Mouse (Mus musculus) midbrain, embryonic 14.5 days (tissue): ENCODE data around the gene Ccdc187. TPM values are rescaled to one million over a fixed set of nuclear protein-coding genes. Genes with fewer than 3 reads are reported as not detected.

Experiments
- ATAC-seq: fragments of 200-750 bp; cut with Nextera tagmentation; 2 replicates; pipeline ENCODE4 v1.8.0; 2017; ENCODE audit warnings: moderate number of reproducible peaks, moderate library complexity; ENCODE audit not compliant: low FRiP score, low TSS enrichment
- DNase-seq: peaks from one replicate; pipeline ENCODE4 v3.0.0-alpha.2; 2015
- H3K27ac ChIP-seq: fragments of 300-500 bp; sonication (generic); replicated peaks from 2 replicates; pipeline ENCODE4 v1.5.1; 2014; ENCODE audit warnings: mild to moderate bottlenecking, low read depth, low read length, moderate library complexity
- H3K27me3 ChIP-seq: fragments of 300-500 bp; sonication (generic); 2 replicates; pipeline ENCODE4 v1.6.1; 2014; ENCODE audit warnings: low read length, control low read depth, mixed read lengths; ENCODE audit not compliant: control insufficient read depth, insufficient read depth
- H3K36me3 ChIP-seq: fragments of 300-500 bp; sonication (generic); 2 replicates; pipeline ENCODE4 v1.6.1; 2014; ENCODE audit warnings: low read length, control low read depth; ENCODE audit not compliant: control insufficient read depth, insufficient read depth
- H3K4me1 ChIP-seq: fragments of 300-500 bp; sonication (generic); 2 replicates; pipeline ENCODE4 v1.6.1; 2014; ENCODE audit warnings: mild to moderate bottlenecking, antibody characterized with exemption, low read length, control low read depth; ENCODE audit not compliant: control insufficient read depth, insufficient read depth
- H3K4me2 ChIP-seq: fragments of 300-500 bp; sonication (generic); 2 replicates; pipeline ENCODE4 v1.6.1; 2014; ENCODE audit warnings: mild to moderate bottlenecking, low read length, moderate library complexity
- H3K4me3 ChIP-seq: fragments of 300-500 bp; sonication (generic); replicated peaks from 2 replicates; pipeline ENCODE4 v1.5.1; 2014; ENCODE audit warnings: low read depth, low read length
- H3K9ac ChIP-seq: fragments of 300-500 bp; sonication (generic); replicated peaks from 2 replicates; pipeline ENCODE4 v1.6.1; 2014; ENCODE audit warnings: mild to moderate bottlenecking, low read length, moderate library complexity
- H3K9me3 ChIP-seq: fragments of 300-500 bp; sonication (generic); 2 replicates; pipeline ENCODE4 v1.6.1; 2016; ENCODE audit warnings: low read length, control low read depth, mixed read lengths; ENCODE audit not compliant: control insufficient read depth
- WGBS: fragments of 180-500 bp; shearing (Covaris S2); extraction: QIAGEN DNeasy Blood & Tissue Kit; methylation state at CpG from one replicate; pipeline ENCODE4 v1.1.7; 2014; 5-methylcytosine and 5-hydroxymethylcytosine counted together
- polyA plus RNA-seq: library from polyadenylated mRNA; unstranded; fragments of >200 nt; fragmentation: Nextera tagmentation; extraction: Ambion mirVana; gene quantifications from 2 replicates; pipeline ENCODE4 v1.2.1, GENCODE M21; 2014

The Ccdc187 gene
- polyA plus RNA-seq, 1 experiment from 2014 or later: 0.20 TPM

- no peak overlapping the region for H3K4me2 ChIP-seq
- no peak for ATAC-seq
- H3K27me3 ChIP-seq: no peaks in the 10 kb centered on the region
- WGBS: 84% methylated on average over 5 of the region's 5 CpGs
- 0 out of 2 replicates have a peak, but pooled peaks cover under 1% of the 10 kb centered on the region for H3K36me3 ChIP-seq
- H3K27ac ChIP-seq: no peak overlapping the region
- no peaks in the 10 kb centered on the region for H3K9me3 ChIP-seq
- H3K9ac ChIP-seq: no peak overlapping the region
- H3K4me3 ChIP-seq: no peak overlapping the region
- peaks cover 16% of the 10 kb centered on the region for H3K4me1 ChIP-seq
- DNase-seq: no peak
Observed at GRCm38 (mm10) chr2:26311936-26312335, 17.6 kb upstream of the Ccdc187 start.

GRCm38 (mm10) chr2:26309739-26310138 is 15.4 kb upstream of the Ccdc187 start:
- no peaks in the 10 kb centered on the region for H3K9me3 ChIP-seq
- H3K4me3 ChIP-seq: no peak overlapping the region
- DNase-seq: peak; percentile 60
- 14% methylated on average over 10 of the region's 10 CpGs for WGBS
- peak overlapping the region; percentile 41; the same call in 1 of the 2 replicates for H3K27ac ChIP-seq
- no peak overlapping the region; the same call in 1 of the 2 replicates for H3K9ac ChIP-seq
- peaks cover 6% of the 10 kb centered on the region; the same call in 1 of the 2 replicates for H3K4me1 ChIP-seq
- no peaks in the 10 kb centered on the region for H3K27me3 ChIP-seq
- no peak for ATAC-seq
- no peaks in the 10 kb centered on the region for H3K36me3 ChIP-seq
- no peak overlapping the region for H3K4me2 ChIP-seq

GRCm38 (mm10) chr2:26306702-26307101 is 12.3 kb upstream of the Ccdc187 start:
- DNase-seq: no peak

GRCm38 (mm10) chr2:26305555-26305954 is 11.2 kb upstream of the Ccdc187 start:
- WGBS: 71% methylated on average over 2 of the region's 2 CpGs
- Histone ChIP-seq H3K9ac (no peak overlapping the region), H3K27me3 (no peaks in the 10 kb centered on the region), H3K9me3 (no peaks in the 10 kb centered on the region), H3K4me2 (no peak overlapping the region), H3K36me3 (no peaks in the 10 kb centered on the region), H3K4me1 (peaks cover 2% of the 10 kb centered on the region; the same call in 1 of the 2 replicates), H3K4me3 (no peak overlapping the region), H3K27ac (no peak overlapping the region)
- no peak for DNase-seq
- ATAC-seq: no peak

More at GRCm38 (mm10) chr2:26306702-26307101, 12.3 kb upstream of the Ccdc187 start:
- Histone ChIP-seq H3K36me3 (no peaks in the 10 kb centered on the region), H3K4me1 (no peaks in the 10 kb centered on the region), H3K27me3 (no peaks in the 10 kb centered on the region), H3K4me2 (no peak overlapping the region), H3K27ac (no peak overlapping the region), H3K4me3 (no peak overlapping the region), H3K9me3 (no peaks in the 10 kb centered on the region), H3K9ac (no peak overlapping the region)
- no peak for ATAC-seq
- 93% methylated on average over 3 of the region's 3 CpGs for WGBS

- H3K9me3 ChIP-seq: no peaks in the 10 kb centered on the region
- H3K27ac ChIP-seq: no peak overlapping the region
- H3K4me1 ChIP-seq: peaks cover 10% of the 10 kb centered on the region
- DNase-seq (no peak), ATAC-seq (no peak)
- H3K36me3 ChIP-seq: no peaks in the 10 kb centered on the region
- no peaks in the 10 kb centered on the region for H3K27me3 ChIP-seq
- H3K4me2 ChIP-seq: no peak overlapping the region
- no peak overlapping the region for H3K9ac ChIP-seq
- WGBS: 79% methylated on average over 1 of the region's 1 CpGs
- no peak overlapping the region for H3K4me3 ChIP-seq
Observed at GRCm38 (mm10) chr2:26304711-26305110, 10.4 kb upstream of the Ccdc187 start.

- no peak for ATAC-seq
- no peaks in the 10 kb centered on the region for H3K9me3 ChIP-seq
- no peak overlapping the region for H3K27ac ChIP-seq
- no peaks in the 10 kb centered on the region for H3K36me3 ChIP-seq
- H3K9ac ChIP-seq: no peak overlapping the region
- 89% methylated on average over 10 of the region's 10 CpGs for WGBS
- H3K4me1 ChIP-seq: peaks cover 36% of the 10 kb centered on the region
- no peak overlapping the region for H3K4me3 ChIP-seq
- DNase-seq: no peak
- no peaks in the 10 kb centered on the region for H3K27me3 ChIP-seq
- no peak overlapping the region for H3K4me2 ChIP-seq
Observed at GRCm38 (mm10) chr2:26302005-26302503, 7.7 kb upstream of the Ccdc187 start.

- H3K9ac ChIP-seq: no peak overlapping the region
- no peaks in the 10 kb centered on the region for H3K36me3 ChIP-seq
- peak; percentile 92 for DNase-seq
- no peak overlapping the region for H3K4me2 ChIP-seq
- H3K4me1 ChIP-seq: peaks cover 43% of the 10 kb centered on the region
- no peak overlapping the region for H3K4me3 ChIP-seq
- no peak for ATAC-seq
- H3K9me3 ChIP-seq: no peaks in the 10 kb centered on the region
- 0 out of 2 replicates have a peak overlapping the region, but pooled peaks have one; percentile 49 for H3K27ac ChIP-seq
- 0% methylated on average over 3 of the region's 3 CpGs for WGBS
- H3K27me3 ChIP-seq: no peaks in the 10 kb centered on the region
Observed at GRCm38 (mm10) chr2:26300808-26301174, 6.4 kb upstream of the Ccdc187 start.

- H3K4me2 ChIP-seq: no peak overlapping the region
- no peak overlapping the region for H3K4me3 ChIP-seq
- peak overlapping the region; percentile 92; the same call in 1 of the 2 replicates for H3K27ac ChIP-seq
- H3K4me1 ChIP-seq: peaks cover 43% of the 10 kb centered on the region
- no peaks in the 10 kb centered on the region for H3K9me3 ChIP-seq
- 49% methylated on average over 5 of the region's 5 CpGs for WGBS
- DNase-seq (peak; percentile 35), ATAC-seq (no peak)
- H3K27me3 ChIP-seq: no peaks in the 10 kb centered on the region
- no peak overlapping the region for H3K9ac ChIP-seq
- H3K36me3 ChIP-seq: no peaks in the 10 kb centered on the region
Observed at GRCm38 (mm10) chr2:26300161-26300807, 5.9 kb upstream of the Ccdc187 start.

GRCm38 (mm10) chr2:26299336-26299735 is 5.0 kb upstream of the Ccdc187 start:
- 23% methylated on average over 7 of the region's 7 CpGs for WGBS
- Histone ChIP-seq H3K9me3 (no peaks in the 10 kb centered on the region), H3K4me2 (peak overlapping the region; percentile 44; the same call in 1 of the 2 replicates), H3K36me3 (no peaks in the 10 kb centered on the region), H3K4me3 (no peak overlapping the region), H3K27ac (peak overlapping the region; percentile 92), H3K4me1 (peaks cover 43% of the 10 kb centered on the region), H3K9ac (peak overlapping the region; percentile 24; the same call in 1 of the 2 replicates), H3K27me3 (no peaks in the 10 kb centered on the region)
- DNase-seq (peak; percentile 47), ATAC-seq (no peak)
